Mouse (Mus musculus): ENCODE results near the gene Rbm38.
A peak's percentile ranks its signal among the peaks of the same experiment; 100 is the strongest.

Rbm38 gene

DNA sequence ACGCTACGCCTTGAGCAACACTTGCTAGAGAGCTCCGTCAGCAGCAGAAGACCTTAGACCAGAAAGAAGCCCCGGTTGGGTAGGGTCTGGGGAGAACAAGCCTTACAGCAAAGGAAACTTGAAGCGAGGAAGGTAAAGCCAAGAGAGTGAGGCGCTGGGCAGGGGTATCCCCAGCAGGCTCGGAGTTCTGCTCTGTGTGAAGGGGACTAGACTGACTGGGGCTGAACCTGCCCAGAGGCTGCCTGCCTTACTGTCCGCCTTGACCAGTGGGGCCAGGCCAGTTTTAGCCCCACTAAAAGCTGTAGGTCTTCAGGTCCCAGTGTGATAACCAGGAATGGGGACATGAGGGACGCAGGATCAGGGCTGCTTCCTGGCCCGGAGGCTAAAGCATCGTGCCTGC, at the start of gene Rbm38:
Gene Rbm38 (plus strand): TSS at position 69 of the 400 bp plus-strand sequence.
- DNase-seq, result peak; percentile 8

DNA sequence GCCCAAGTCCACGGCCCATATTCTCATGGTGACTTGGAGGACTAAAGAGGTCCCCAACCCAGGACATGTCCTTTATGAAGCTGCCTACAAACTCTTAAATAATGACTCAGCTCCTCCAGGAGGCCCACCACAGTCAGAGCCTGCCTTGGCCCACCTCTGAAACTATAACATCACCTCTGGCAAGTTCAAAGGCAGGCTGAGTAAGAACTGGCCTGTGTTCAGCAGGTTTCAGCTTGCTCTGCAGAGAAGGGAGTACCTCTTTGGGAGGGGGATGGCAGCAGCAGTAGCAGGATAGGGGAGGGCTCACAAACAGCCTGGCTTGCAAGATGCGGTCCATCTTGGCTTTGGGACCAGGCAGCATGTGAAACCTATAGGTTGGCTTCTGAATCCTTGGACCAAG, 48.4 kb upstream of the Rbm38 start:
- DNase-seq, result no peak

DNA sequence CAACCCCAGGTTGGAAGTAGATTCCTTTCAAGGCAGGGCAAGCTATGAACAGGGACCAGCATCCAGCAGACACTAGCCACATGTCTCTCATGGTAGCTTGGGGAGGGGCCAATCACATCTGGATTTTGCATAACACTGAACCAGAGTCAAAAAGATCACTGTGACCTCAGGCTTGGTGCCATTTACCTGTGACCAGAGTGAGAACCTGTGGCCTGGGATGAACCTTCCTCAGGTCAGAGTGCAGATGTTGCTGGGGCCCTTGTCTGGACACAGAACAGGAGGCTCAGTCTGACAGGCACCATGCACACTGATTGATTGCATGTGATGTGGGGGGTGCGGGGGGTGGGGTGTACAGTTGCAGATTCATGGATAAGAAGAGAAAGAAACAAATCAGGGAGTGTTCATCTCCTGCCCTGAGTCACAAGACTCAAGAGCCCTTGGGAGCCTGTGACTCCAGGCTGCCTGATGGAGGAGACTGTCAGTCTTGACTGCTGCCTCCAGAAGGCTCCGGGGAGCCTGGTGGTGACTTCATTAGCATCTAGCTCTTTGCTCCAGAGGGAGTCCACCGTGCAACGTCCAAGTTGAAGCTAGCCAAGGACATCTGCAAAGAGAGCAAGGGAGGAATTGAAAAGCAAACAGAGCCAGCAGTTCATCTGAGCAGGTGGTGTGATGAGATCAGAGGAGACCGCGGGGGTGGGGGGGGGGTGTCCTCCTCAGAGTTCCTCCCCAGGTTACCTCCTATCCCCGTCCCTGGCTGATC, 46.3 kb upstream of the Rbm38 start:
- DNase-seq, result no peak

DNA sequence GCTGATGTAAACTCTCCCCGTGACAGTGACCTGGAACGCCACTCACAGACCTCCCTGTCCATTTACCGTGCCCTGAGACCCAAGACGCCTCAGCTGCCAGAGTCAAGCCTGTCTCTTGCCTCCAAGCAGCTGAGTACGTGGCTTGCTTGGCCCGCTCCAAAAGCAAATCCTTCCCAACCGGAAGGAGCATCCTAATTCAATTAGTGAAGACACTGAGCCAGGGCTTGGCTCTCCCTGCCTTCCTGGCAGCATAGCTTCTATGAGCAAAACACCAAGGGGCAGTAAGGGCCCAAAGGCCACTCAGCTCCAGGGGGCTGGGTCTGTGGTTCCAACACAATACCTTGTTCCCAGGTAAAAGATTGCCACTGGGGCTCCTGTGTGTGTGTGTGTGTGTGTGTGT, 45.6 kb upstream of the Rbm38 start:
- DNase-seq, result no peak

DNA sequence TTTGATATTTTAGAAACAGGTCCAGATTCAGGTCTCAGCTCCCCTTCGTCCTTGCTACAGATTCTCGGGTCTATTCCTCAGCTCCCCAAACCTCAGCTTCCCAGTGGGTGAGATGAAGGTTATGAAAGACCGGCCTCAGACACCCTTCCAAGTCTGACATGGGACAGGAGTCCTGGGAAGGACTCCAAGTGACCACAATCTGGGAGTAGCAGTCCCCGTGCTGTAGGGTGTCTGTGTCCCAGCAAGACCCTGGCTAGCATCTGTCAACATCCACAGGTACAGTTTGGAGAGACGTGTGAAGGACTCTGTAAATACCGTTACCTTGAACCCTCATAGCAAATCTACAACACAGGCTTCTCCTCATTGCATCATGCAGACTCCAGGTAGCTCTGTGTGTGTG, 45.1 kb upstream of the Rbm38 start:
- no peak for DNase-seq

DNA sequence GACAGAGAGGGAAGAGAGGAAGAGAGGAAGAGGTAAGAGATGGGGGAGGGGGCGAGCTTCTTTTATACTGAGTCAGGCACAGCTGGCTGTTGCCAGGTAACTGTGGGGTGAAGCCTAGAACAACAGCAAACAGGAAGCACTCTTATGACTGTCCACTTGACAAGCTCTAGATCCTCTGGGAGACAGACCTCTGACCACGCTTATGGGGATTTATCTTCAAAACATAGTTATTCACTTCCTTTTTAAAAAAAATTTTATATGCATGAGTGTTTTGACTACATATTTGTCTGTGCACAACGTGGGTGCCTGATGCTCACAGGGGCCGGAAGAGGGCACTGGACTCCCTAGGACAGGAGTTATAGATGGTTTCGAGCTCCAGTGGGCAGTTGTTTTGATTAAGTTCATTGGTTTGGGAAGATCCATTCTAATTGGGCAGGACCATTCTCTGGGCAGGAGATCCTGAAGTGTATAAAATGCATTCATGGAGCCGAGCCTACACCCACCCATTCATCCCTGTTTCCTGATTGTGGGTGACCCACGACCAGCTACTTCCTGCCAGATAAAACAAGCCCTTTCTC, 43.5 kb upstream of the Rbm38 start:
- DNase-seq, result no peak

DNA sequence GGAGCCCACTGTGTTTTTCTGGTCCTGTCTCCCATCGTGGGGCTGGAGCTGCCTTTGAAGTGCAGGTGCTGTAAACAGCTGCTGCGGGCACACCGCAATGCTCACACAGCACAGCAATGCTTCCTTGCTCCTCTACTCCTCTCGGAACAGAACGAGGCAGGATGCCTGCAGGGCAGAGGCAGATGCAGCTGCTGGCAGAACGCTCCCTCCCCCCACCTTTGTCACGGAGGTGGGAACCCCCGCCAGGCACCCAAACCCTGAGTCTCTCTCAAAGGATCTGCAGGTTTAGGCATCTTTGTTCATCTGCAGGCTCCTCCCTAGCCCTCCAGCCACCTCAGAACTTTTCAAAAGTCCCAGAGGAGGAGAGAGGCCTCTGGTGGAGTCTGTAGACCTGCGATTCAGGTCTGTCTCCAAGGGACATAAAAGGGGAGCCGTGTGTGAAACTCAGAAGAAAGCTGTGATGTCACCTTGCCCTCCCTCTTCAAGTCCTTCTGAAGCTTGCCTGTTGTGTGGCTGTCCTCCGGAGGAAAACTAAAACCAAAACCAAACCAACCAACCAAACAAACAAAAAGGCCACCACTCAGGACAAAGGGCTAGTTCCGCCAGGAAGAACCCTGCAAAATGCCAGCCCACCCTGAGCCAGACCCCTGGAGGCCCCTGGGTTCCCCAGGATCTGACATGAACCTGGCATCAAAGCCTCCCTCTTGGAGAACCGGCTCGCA, 42.7 kb upstream of the Rbm38 start, which contains the start of gene Spo11:
Gene Spo11 (plus strand): TSS at position 292 of the 722 bp plus-strand sequence.
- DNase-seq, result no peak

DNA sequence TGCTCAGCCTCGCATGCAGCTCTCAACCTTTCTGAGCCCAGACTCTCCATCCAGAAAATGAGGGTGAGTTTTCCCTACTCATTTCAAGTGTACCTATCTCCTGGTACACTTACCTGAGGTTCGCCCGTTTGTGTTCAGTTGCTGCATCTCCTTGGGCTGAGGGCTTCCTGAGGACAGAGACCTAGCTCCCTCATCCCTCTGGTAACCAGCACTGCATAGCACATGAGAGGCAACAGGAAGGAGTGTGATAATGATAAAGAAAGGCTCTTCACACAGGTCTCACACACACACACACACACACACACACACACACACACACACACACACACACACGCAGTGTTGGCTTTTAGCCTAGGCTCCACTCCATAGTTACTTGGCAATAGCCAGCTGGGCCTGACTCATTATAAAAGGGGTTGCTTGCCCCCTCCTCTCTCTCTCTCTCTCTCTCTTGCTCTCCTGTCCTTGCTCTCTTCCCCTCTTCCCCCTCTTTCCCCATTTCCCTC, 42.1 kb upstream of the Rbm38 start:
- no peak for DNase-seq

DNA sequence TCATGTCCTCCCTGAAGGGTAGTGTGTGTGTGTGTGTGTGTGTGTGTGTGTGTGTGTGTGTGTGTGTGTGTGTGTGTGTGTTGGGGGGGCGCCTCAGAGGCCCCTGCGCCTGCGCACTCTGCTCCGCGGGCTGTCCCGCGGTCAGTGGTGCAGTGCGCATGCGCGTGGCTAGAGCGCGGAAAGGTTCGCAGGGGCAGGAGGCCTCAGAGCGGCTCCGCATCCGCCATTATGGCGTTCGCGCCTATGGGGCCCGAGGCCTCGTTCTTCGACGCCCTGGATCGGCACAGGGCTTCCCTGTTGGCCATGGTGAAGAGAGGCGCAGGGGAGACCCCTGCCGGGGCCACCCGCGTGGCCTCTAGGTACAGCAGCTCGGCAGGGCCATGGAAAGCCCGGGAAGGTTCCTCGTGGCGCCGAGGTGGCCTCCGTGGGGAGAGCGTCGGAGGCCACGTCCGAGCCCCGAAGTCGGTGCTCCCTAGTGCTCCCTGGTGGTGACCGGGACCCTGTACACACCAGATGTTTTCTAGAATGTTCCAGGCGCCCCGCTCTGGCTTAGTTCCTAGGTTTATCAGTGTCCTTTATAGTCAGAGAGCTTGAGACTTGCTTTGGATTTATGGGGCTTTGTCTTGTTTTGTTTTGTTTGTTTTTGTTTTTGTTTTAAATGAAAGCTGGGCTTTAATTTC, 40.5 kb upstream of the Rbm38 start:
- no peak for DNase-seq

DNA sequence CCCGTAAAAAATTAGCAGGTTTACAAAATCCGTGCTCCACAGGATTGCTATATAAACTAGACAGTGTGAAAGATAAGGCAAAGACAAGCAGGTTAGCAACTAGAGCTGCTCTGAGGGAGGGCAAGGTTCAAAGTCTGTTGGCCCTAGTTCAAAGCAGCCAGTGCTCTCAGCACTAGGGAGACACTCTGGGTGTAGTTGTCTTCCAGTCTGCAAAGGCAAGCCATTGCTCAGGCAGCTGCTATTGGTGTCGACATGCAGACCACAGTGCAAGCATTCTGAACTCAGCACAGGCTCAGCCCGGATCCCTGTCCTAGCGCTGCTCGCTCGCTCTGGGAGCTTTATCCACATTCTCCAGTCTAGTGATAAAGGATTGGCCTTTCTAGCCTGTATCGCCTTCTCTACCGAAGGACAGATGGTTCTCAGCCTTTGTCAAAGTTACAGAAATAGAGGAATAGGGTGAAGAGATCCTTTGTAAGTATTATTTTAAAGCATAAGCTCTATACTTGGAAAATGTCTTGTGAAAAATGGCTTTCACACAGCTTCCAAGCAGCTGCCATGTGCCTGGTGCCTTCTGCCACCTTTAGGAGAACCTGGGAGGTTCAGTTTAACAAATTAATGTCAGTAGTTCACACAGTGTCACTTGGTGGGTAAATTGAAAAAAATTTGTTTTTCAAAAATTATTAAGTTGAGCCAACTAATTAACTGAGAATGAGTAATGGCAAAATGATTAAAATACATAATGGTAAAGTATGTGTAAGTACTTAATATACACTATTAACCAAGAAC, 37.3 kb upstream of the Rbm38 start:
- peak; percentile 74 for DNase-seq

DNA sequence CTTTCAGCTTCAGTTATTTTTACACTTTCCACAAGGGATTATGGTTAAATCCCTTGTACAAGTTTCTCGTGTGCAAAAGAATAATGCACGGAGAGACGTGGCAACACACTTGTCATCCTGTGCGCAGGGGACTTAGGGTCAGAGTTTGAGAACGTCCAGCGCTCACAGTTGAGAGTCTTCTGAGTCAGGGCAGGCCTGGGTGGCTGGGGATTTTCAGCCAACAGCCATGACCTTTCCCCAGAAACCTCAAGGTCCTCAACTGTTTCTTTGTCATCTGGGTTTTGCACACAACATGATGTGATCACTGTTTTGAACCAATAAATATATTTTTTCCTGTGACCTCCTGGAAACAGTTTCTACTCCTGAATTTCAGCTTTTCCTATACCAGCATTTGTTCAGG, 30.1 kb upstream of the Rbm38 start:
- no peak for DNase-seq

DNA sequence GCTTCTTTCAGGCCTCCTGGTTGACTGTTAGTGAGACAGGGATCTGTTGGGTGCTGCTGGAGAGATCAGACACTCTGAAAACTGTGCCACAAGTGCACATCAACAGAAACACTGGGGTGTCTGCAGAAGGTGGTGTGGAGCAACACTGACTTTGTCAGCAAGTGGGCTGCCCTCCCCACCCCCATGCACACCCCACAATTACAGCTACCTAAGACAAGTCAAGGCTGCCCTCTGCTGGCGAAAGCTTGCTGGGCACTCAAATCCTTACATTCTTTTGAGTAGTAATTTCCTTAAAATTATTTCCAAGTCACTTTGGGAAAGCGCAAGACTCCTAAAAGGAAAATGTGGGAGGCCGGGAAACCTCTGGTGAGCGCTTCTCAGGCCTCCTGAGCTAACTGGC, 24.1 kb upstream of the Rbm38 start:
- DNase-seq, result peak; percentile 90

DNA sequence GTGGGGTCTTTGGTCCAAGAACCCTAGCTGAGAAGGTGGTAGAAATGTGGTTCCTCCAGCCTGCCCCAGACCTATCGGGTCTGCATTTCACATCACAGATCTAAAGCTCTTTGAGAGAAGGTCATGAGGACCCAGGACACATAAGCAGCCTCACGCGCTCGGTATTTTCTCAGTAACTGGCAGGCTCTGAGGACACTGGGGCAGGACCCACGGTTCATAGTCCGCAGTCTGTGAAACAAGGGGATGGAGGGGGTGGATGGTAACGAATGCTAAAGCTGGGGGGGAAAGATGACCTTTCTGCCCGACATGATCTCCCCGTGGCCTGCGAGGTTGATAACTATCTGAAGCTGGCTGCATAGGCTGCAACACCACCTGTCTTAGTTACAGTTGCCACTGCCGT, 22.6 kb upstream of the Rbm38 start:
- peak; percentile 42 for DNase-seq

DNA sequence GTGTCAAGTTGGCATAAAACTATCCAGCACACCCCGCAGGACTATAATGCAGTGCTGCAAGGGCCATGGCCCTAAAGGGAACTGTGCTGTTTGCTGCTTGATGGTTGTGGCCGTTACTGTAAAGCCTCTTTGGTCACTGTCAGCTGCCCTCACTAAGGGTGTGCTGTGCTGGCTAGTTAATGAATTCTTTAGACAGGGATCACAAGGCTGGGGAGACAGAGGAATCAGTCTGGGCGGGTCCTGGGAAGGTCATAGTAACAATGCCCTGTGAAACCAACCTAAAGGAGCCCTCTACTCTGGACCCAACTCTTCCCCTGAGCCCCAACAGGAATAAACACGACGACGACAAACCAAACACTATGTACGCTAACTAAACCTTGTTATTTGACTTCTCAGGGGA, 21.8 kb upstream of the Rbm38 start:
- peak; percentile 46 for DNase-seq

DNA sequence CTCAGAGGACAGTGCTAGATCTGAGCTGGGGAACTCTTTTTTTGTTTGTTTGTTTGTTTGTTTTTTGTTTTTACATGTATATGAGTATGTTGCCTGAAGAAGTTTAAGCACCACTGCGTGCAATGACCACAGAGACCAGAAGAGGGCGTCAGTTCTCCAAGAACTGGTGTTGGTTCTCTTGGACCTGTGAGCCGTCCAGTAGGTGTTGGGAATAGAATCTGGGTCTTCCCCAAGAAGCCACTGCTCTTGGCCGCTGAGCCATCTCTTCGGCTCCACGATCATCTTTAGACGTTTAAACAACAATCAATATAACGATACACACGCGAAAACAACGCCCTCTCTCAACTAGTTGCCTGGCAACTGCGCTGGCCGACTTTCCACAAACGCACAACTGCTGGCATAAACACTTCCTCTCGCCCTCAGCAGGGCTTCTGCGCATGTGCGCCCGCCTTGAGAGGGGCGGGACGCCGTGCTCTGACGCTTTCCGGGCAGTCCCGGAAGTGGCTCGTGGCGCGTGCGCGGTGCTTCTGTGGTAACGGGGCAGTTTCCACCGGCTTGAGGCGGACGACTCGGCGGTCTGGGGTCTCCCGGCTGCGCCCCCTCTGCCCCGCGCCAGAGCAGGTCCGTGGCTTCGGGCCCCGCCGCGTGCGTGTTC, 20.5 kb upstream of the Rbm38 start, which contains the start of gene Rae1:
Gene Rae1 (plus strand): TSS at position 488 of the 655 bp plus-strand sequence.
- peak; percentile 99 for DNase-seq

DNA sequence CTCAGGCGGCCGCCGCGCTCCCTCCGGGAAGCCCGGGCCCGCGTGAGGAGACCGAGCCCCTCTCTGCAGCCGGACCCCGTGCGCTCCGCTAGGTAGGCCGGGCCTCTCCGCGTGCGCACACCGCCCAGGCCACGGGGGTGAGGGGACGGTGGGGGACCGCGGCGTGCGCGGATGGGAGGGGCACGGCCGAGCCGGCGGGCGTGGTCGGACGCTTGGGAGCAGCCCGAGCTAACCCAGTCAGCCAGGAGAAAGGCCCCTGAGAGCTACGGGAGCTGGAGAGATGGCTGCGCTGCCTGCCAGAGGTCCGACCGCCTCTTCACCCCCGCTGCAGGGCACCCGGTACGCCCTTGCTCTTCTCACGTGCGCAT, 20.0 kb upstream of the Rbm38 start:
- DNase-seq, result peak; percentile 83

DNA sequence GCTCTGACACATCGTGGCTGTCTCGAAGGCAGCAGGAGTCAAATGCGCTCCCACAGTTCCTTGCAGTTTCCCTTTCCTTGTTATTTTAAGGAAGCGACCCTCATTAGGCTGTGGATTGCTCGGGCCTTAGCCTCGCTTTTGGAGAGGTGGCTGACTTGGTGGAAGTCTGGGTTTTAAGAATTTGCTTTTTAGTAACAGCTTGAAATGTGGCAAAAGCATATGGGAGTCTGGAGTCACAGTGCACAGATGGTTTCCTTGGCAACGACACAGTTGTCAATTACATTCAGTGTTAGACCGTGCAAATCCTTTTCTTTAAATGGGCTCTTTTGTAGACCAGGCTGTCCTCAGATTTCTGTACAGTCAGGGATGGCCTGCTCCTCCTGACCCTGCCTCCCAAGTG, 19.4 kb upstream of the Rbm38 start:
- no peak for DNase-seq

DNA sequence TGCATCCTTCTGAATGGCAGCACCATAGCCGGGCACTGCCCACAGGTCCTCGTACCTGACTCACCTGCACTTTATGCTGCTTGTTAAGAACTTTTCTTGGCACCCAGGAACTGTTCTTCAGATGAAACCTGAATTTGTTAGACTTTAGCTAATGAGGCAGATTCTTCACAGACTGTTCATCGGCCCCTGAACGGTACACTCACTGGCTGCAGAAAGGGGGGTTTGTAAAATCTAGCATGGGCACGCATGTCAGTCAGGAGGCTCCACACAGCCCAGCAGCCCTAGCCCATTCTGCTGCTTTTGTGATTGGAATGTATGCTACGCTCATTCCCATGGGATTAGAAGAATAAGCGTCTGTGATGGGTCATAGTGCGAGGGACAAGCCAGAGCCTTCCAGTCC, 16.6 kb upstream of the Rbm38 start:
- DNase-seq, result no peak

DNA sequence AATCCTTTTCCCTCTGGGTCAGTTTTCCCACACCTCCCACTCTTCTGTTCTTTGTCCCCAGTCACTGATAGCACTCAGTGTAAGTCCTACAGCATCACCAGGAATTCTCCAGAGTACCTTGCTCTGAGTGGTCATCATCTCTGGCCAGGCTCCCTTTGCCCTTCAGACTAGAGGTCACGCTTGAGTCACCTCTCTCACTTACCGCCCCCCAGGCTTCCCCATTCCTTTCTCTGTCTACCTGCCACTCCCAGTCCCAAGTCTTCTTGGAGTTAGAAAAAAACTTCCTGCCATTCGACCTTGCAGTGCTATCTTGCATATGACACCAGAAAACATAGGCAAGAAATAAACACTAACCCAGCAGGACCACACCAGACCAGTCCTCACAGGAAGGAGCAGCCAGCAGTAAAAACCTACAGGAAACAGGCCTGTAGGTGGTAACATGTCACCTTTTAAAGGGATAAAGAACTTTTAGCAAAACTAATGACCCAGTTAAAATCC, 10.0 kb upstream of the Rbm38 start:
- no peak for DNase-seq

DNA sequence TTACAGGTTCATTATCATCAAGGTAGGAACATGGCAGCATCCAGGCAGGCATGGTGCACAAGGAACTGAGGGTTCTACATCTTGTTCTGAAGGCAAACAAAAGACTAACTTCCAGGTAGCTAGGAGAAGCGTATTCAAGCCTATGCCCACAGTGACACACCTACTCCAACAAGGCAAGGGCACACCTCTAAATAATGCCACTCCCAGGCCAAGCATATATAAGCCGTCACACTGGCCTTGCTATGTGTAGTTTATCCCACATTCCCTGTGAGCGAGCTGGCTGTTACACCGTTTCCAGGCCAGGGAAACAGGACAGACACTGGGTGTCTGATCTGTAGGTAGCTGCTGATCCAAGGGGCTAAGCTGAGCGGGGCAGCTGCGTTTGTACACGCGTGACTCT, 8.9 kb upstream of the Rbm38 start:
- no peak for DNase-seq

DNA sequence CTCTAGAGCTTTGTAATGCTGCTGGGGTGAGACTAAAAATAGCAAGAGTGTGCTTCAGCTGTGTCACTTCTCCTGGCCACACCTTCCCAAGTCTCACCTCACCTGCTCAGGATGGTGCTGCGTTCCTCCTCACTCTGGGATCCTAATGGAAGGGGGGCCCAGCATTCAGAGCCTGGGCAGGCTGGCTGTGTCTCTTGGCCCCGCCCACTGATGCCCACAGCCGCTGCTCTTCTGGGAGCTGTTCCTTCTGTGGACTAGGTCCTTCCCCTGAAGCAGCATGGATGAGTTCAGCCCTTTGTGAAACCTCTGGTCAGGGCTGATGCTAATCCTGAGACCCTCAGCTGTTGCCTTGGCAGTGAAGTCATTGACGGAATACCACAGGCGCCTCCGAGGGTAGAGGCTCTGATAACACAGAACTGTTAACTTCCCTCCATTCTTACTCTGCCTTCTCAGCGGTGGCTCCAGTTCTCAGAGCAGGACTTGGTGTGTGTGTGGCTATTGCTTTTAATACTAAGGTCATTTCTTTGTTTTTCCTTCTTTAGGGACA, 5.5 kb upstream of the Rbm38 start:
- DNase-seq, result no peak
